Mouse (Mus musculus) adrenal gland, postnatal 14 days (tissue): Measurements from ENCODE around the gene Josd2. TPM values are rescaled to one million over a fixed set of nuclear protein-coding genes. Genes with fewer than 3 reads are reported as not detected.

Experiments
- DNase-seq: peaks from one replicate; pipeline ENCODE4 v3.0.0; 2021; ENCODE audit warnings: mixed read lengths
- microRNA-seq, 2 experiments: library from miRNA; unstranded; fragments of <30 nt; microRNA quantifications; one replicate each; pipeline ENCODE4 v1.2.0; 2021
- total RNA-seq: library from RNA; stranded (reverse); gene quantifications from 2 replicates; pipeline ENCODE4 v1.2.3, GENCODE M21; 2021

The Josd2 gene
- total RNA-seq, 1 experiment from 2014 or later = 51.2 TPM

DNA sequence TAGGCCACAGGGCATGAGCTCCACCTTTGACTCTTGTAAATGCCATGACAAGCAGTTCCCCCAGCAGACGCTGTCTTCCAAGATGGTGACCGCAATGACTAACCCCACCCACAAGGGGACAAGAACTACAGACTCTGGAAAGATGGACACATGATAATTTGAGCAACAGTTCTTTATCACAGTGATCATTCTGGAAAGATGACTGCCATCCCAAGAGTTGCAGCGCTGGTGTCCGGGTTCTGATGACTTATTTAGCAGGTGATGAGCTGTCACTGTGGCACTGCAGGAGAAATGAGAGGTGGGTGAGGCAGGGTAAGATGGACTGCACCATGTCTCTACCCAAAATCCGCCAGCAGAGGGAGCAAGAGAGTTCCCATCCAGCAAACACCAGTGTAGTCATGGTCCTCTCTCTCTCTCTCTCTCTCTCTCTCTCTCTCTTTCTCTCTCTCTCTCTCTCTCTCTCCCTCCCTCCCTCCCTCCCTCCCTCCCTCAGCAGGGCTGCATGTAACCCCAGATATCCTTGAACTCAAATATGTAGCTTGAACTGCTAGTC is 33.9 kb downstream of the Josd2 start:
- peak; percentile 81 for DNase-seq

- DNase-seq = no peak
These were observed 39.7 kb downstream of the Josd2 start for GRCm38 (mm10) chr7:44507491-44507890.

DNA sequence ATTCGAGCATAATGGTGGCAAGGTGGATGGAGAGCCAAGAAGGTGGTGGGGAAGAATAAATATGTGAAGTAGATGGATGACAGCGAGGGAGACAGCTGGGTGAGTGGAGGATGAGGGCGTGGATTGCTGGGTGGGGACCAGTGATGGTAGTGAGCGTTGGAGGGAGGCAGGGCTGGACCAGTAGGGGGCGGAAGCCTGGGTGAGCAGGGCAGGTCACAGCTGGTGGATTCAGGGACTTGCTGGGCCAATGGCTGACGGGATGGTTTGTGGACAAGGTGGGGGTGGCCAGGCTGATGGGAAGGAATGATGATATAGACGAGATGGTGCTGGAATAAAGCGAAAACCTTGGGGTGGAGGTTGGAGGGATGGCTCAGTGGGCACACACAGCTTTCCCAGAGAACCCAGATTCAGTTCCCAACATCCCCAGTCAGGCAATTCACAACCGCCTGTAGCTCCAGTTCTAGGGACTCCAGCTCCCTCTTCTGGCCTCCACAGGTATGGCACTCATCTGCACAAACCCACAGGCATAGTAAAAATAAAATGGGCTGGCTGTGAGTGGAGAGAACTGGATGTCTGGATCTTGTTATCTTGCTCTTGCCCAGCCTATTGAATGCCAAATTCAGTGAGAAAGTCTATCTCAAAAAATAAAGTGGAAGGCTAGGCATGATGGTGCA is 51.6 kb downstream of the Josd2 start:
- DNase-seq = no peak

DNA sequence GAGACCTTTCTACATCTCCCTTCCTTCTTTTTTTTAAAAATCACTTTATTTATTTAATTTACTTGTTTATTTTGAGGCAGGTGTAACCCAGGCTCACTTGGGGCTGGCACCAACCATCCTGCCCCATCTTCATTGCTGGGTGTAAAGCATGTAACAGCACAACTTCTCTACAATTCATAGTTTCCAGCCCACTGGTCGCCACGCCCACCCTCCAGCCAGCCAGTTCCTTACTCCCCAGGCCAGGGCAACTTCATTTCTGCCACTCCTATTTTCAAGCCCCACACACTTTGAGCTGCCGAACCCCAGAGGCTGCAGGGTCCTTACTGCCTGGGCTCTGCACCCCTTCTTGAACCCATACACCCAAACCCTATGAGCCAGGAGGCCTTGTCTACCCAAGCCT is 53.2 kb downstream of the Josd2 start:
- DNase-seq = no peak

Small RNAs within 50 kb of the gene (microRNA-seq; reads per million reads assigned to microRNA genes)
- gene Mir7052 = 0 to 1.9 reads per million in 2 experiments

Other genes starting within 250 kb of the Josd2 start
- gene Klk1, start 242.6 kb upstream of the Josd2 start, total RNA-seq = 0.37 and 1.6 TPM in 2 replicates
- gene Gm36864, start 231.8 kb upstream of the Josd2 start, total RNA-seq = not detected in 2 replicates
- gene 1700028J19Rik, start 221.3 kb upstream of the Josd2 start, total RNA-seq = 0.70 and 0.90 TPM in 2 replicates
- 95.5 and 102 TPM in 2 replicates for gene 2410002F23Rik, start 221.3 kb upstream of the Josd2 start, total RNA-seq
- not detected in 2 replicates for gene Acp4, start 210.6 kb upstream of the Josd2 start, total RNA-seq
- gene Gm15517, start 206.5 kb upstream of the Josd2 start, total RNA-seq = not detected in 2 replicates
- 3.4 and 3.6 TPM in 2 replicates for gene Clec11a, start 161.1 kb upstream of the Josd2 start, total RNA-seq
- gene Shank1, start 157.7 kb upstream of the Josd2 start, total RNA-seq = 7.6 and 8.0 TPM in 2 replicates
- 2.6 and 3.9 TPM in 2 replicates for gene Syt3, start 83.9 kb upstream of the Josd2 start, total RNA-seq
- 0.59 and 0.71 TPM in 2 replicates for gene 1700008O03Rik, start 82.2 kb upstream of the Josd2 start, total RNA-seq
- 6.1 and 7.7 TPM in 2 replicates for gene Lrrc4b, start 39.0 kb upstream of the Josd2 start, total RNA-seq
- gene Aspdh, start 2.6 kb upstream of the Josd2 start, total RNA-seq = 0.75 and 13.0 TPM in 2 replicates
- gene Emc10, start 28.5 kb downstream of the Josd2 start, total RNA-seq = 81.5 and 85.9 TPM in 2 replicates
- 7.8 and 10.9 TPM in 2 replicates for gene Fam71e1, start 28.6 kb downstream of the Josd2 start, total RNA-seq
- gene Mybpc2, start 56.7 kb downstream of the Josd2 start, total RNA-seq = 0.26 and 0.38 TPM in 2 replicates
- gene Spib, start 64.1 kb downstream of the Josd2 start, total RNA-seq = 3.4 and 15.4 TPM in 2 replicates
- 17.5 and 28.0 TPM in 2 replicates for gene Pold1, start 80.9 kb downstream of the Josd2 start, total RNA-seq
- 105 and 114 TPM in 2 replicates for gene Nr1h2, start 86.0 kb downstream of the Josd2 start, total RNA-seq
- 2.0 and 10.4 TPM in 2 replicates for gene Napsa, start 104.4 kb downstream of the Josd2 start, total RNA-seq
- gene Kcnc3, start 122.7 kb downstream of the Josd2 start, total RNA-seq = 5.5 and 6.8 TPM in 2 replicates
- gene Myh14, start 202.9 kb downstream of the Josd2 start, total RNA-seq = 3.9 and 5.1 TPM in 2 replicates
- not detected in 2 replicates for gene Izumo2, start 240.8 kb downstream of the Josd2 start, total RNA-seq